Mouse (Mus musculus) G1E (cell line): ENCODE measurements at regions not wholly inside any gene's neighbourhood (a gene's known extent, or its start where the extent isn't known, plus 50 kb on each side); places are given as distances from the start of the nearest gene placed in this dataset.

Experiments used
- ATAC-seq: 2 replicates; pipeline ENCODE4 v1.8.0; 2016; ENCODE audit warnings: mild to moderate bottlenecking; ENCODE audit not compliant: insufficient number of reproducible peaks, poor library complexity, low FRiP score, severe bottlenecking; ENCODE audit errors: extremely low read depth
- DNase-seq: peaks from one replicate; pipeline ENCODE4 v3.0.0; 2012; ENCODE audit warnings: low spot score
- H3K27me3 ChIP-seq: 2 replicates; pipeline ENCODE4 v1.6.1; 2012; ENCODE audit warnings: mild to moderate bottlenecking, low read length, inconsistent platforms; ENCODE audit not compliant: insufficient read depth
- H3K36me3 ChIP-seq: replicated peaks from 2 replicates; pipeline ENCODE3; 2012; ENCODE audit warnings: mild to moderate bottlenecking, inconsistent platforms
- H3K4me1 ChIP-seq: 2 replicates; pipeline ENCODE4 v1.6.1; 2012; ENCODE audit warnings: low read depth, low read length, inconsistent platforms, mixed read lengths; ENCODE audit not compliant: insufficient read depth
- H3K4me3 ChIP-seq: 2 replicates; pipeline ENCODE4 v1.5.1; 2012; ENCODE audit warnings: low read depth, mild to moderate bottlenecking, inconsistent platforms, low read length, moderate library complexity, mixed read lengths
- H3K9me3 ChIP-seq: replicated peaks from 2 replicates; pipeline ENCODE4 v1.6.1; 2012; ENCODE audit warnings: inconsistent platforms
- CTCF ChIP-seq: IDR thresholded peaks from 2 replicates; pipeline ENCODE4 v1.5.1; 2012; ENCODE audit warnings: low read depth, low read length, inconsistent platforms, mixed read lengths
- GATA1 ChIP-seq: IDR thresholded peaks from 2 replicates; pipeline ENCODE4 v1.6.1; 2012; ENCODE audit warnings: borderline replicate concordance, low read length, inconsistent platforms, mixed read lengths
- GATA2 ChIP-seq: IDR thresholded peaks from 2 replicates; pipeline ENCODE4 v1.6.1; 2012; ENCODE audit warnings: low read depth, low read length, inconsistent platforms, borderline replicate concordance
- POLR2AphosphoS5 ChIP-seq: IDR thresholded peaks from 2 replicates; pipeline ENCODE4 v1.6.1; 2012; ENCODE audit warnings: low read depth, low read length, inconsistent platforms; ENCODE audit not compliant: insufficient replicate concordance
- TAL1 ChIP-seq: conservative IDR thresholded peaks from 2 replicates; pipeline ENCODE4 v1.6.1; 2012; ENCODE audit warnings: low read depth, low read length, inconsistent platforms, mixed read lengths

GRCm38 (mm10) chr11:24830484-24830883 is 752.6 kb downstream of the Bcl11a start:
- ATAC-seq, result no peak
- H3K4me3 ChIP-seq, result no peak overlapping the region
- H3K4me1 ChIP-seq, result no peaks in the 10 kb centered on the region
- no peaks in the 10 kb centered on the region for H3K36me3 ChIP-seq
- no peaks in the 10 kb centered on the region for H3K9me3 ChIP-seq
- TF ChIP-seq POLR2AphosphoS5 (no peak), TAL1 (no peak), GATA1 (no peak), CTCF (no peak)
- H3K27me3 ChIP-seq, result no peaks in the 10 kb centered on the region
- DNase-seq, result no peak

- no peak overlapping the region for H3K4me3 ChIP-seq
- no peak for TF ChIP-seq GATA1
- TF ChIP-seq POLR2AphosphoS5, result no peak
- no peak for TF ChIP-seq CTCF
- no peak for TF ChIP-seq TAL1
- no peak for TF ChIP-seq GATA2
- H3K4me1 ChIP-seq, result no peaks in the 10 kb centered on the region
- DNase-seq (no peak), ATAC-seq (no peak)
- no peaks in the 10 kb centered on the region for H3K36me3 ChIP-seq
- no peaks in the 10 kb centered on the region for H3K9me3 ChIP-seq
- H3K27me3 ChIP-seq, result no peaks in the 10 kb centered on the region
Observed at GRCm38 (mm10) chr11:24843839-24844738, 766.2 kb downstream of the Bcl11a start.

- ATAC-seq (no peak), DNase-seq (no peak)
- TF ChIP-seq GATA2 (no peak), GATA1 (no peak), CTCF (no peak), POLR2AphosphoS5 (no peak), TAL1 (no peak)
- no peaks in the 10 kb centered on the region for H3K9me3 ChIP-seq
- no peak overlapping the region for H3K4me3 ChIP-seq
- no peaks in the 10 kb centered on the region for H3K36me3 ChIP-seq
- H3K4me1 ChIP-seq, result no peaks in the 10 kb centered on the region
- H3K27me3 ChIP-seq, result no peaks in the 10 kb centered on the region
Observed at GRCm38 (mm10) chr11:24856991-24857390, 779.1 kb downstream of the Bcl11a start.

GRCm38 (mm10) chr11:24864637-24865036 is 786.8 kb downstream of the Bcl11a start:
- DNase-seq (no peak), ATAC-seq (no peak)
- Histone ChIP-seq H3K27me3 (0 out of 2 replicates have a peak, but pooled peaks cover 2% of the 10 kb centered on the region), H3K36me3 (no peaks in the 10 kb centered on the region), H3K4me3 (no peak overlapping the region), H3K4me1 (no peaks in the 10 kb centered on the region), H3K9me3 (no peaks in the 10 kb centered on the region)
- TF ChIP-seq TAL1 (no peak), GATA1 (no peak), POLR2AphosphoS5 (no peak), GATA2 (no peak), CTCF (no peak)

GRCm38 (mm10) chr11:24865067-24865796 is 787.4 kb downstream of the Bcl11a start:
- DNase-seq (no peak), ATAC-seq (no peak)

More at GRCm38 (mm10) chr11:24865067-24865796, 787.4 kb downstream of the Bcl11a start:
- Histone ChIP-seq H3K9me3 (no peaks in the 10 kb centered on the region), H3K36me3 (no peaks in the 10 kb centered on the region), H3K4me1 (no peaks in the 10 kb centered on the region), H3K4me3 (no peak overlapping the region), H3K27me3 (0 out of 2 replicates have a peak, but pooled peaks cover 2% of the 10 kb centered on the region)
- TF ChIP-seq GATA2 (no peak), POLR2AphosphoS5 (no peak), GATA1 (no peak)
